Mouse (Mus musculus) natural killer cell, adult 2 months (primary cell): ENCODE measurements around the gene Diexf.

ENCODE experiments used
- DNase-seq, 2 experiments: peaks; one replicate each; pipeline ENCODE4 v3.0.0; 2022; ENCODE audit warnings: low spot score in 2 of 2

The Diexf gene

GRCm38 (mm10) chr1:193086842-193087476 lies 43.1 kb downstream of the Diexf start:
- no peak for DNase-seq

- no peak for DNase-seq
Observed at GRCm38 (mm10) chr1:193086111-193086841, 43.8 kb downstream of the Diexf start.

- no peak for DNase-seq
Observed at GRCm38 (mm10) chr1:193085541-193086020, 44.5 kb downstream of the Diexf start.

GRCm38 (mm10) chr1:193084016-193084415 lies 46.1 kb downstream of the Diexf start:
- no peak for DNase-seq

- no peak for DNase-seq
Observed at GRCm38 (mm10) chr1:193083051-193083450, 47.0 kb downstream of the Diexf start.

GRCm38 (mm10) chr1:193082311-193082921 lies 47.7 kb downstream of the Diexf start:
- DNase-seq, result no peak

GRCm38 (mm10) chr1:193062618-193063017 lies 67.5 kb downstream of the Diexf start:
- no peak for DNase-seq

- no peak for DNase-seq
Observed at GRCm38 (mm10) chr1:193060167-193060566, 69.9 kb downstream of the Diexf start.

GRCm38 (mm10) chr1:193059596-193059995 lies 70.5 kb downstream of the Diexf start:
- DNase-seq, result no peak

- no peak for DNase-seq
Observed at GRCm38 (mm10) chr1:193054401-193054800, 75.7 kb downstream of the Diexf start.

GRCm38 (mm10) chr1:193053065-193053464 lies 77.0 kb downstream of the Diexf start:
- DNase-seq, result no peak

- DNase-seq, result no peak
Observed at GRCm38 (mm10) chr1:193047616-193048015, 82.5 kb downstream of the Diexf start.

- no peak for DNase-seq
Observed at GRCm38 (mm10) chr1:193042760-193043295, 87.2 kb downstream of the Diexf start.
